Mouse (Mus musculus): ENCODE results near the gene Gm49395. TPM values are rescaled to one million over a fixed set of nuclear protein-coding genes. Genes with fewer than 3 reads are reported as not detected.

Gm49395 gene
- total and polyA plus RNA-seq, 2 experiments from 2014 or later, result 3.4 TPM; not detected in 1

DNA sequence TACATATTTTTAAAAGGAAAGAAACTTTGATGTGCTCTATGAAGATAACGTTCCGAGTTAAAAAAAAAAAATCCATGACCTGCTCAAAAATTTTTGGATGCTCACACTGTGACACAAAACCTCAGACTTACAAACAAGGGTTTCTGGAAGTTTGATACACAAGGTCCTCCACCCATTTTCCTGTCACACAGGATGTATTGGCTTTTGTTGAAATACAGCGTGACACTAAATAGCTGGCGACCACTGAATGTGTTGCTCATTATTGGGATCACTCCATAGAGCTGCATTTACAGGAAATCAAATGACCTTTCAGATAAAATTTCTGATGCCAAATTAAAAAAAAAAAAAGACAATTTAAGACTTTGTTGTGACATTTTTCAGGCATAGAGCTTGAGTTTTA is 23.4 kb upstream of the Gm49395 start:
- Histone ChIP-seq H3K27ac (ENCODE audit: low read depth, low read length) (no peak overlapping the region), H3K9ac (replicated peaks; ENCODE audit: low read length, poor library complexity, severe bottlenecking) (no peak overlapping the region), H3K4me2 (ENCODE audit: low read depth, low read length, poor library complexity, severe bottlenecking) (no peak overlapping the region), H3K4me3 (ENCODE audit: low read depth, low read length) (no peak overlapping the region), H3K36me3 (ENCODE audit: insufficient read depth, low read length) (no peaks in the 10 kb centered on the region), H3K4me1 (ENCODE audit: insufficient read depth, low read length) (no peaks in the 10 kb centered on the region), H3K27me3 (ENCODE audit: insufficient read depth, low read length) (no peaks in the 10 kb centered on the region), H3K9me3 (ENCODE audit: low read length) (no peaks in the 10 kb centered on the region)
- DNase-seq (ENCODE audit: low spot score), result no peak
- ATAC-seq (ENCODE audit: low FRiP score), result no peak
- 89% methylated on average over 4 of the region's 4 CpGs for WGBS
- no peak for TF ChIP-seq CTCF (IDR thresholded peaks at IDR 0.05)

DNA sequence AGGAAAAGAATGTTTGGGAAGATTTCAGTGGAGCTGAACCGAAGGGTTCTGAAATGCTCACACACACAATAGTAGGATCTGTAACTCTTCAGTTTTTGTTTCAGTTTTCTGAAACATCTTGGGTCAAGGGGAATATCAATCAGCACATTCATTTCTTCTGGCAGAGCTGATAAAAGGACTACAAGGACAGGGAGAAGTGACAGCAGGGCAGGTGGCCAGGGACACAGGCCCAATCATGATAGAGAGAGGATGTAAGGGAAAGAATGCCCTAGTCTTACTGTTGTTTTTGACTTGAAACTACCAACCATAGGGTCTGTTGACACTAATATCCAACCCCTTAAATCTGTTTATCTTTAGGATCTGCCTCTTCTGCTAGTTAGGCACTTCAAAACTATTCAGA is 22.8 kb upstream of the Gm49395 start:
- 93% methylated on average over 1 of the region's 1 CpGs for WGBS
- Histone ChIP-seq H3K4me3 (ENCODE audit: low read depth, low read length) (no peak overlapping the region), H3K27ac (ENCODE audit: low read depth, low read length) (no peak overlapping the region), H3K9me3 (ENCODE audit: low read length) (no peaks in the 10 kb centered on the region), H3K9ac (replicated peaks; ENCODE audit: low read length, poor library complexity, severe bottlenecking) (no peak overlapping the region), H3K27me3 (ENCODE audit: insufficient read depth, low read length) (no peaks in the 10 kb centered on the region), H3K4me2 (ENCODE audit: low read depth, low read length, poor library complexity, severe bottlenecking) (no peak overlapping the region), H3K4me1 (ENCODE audit: insufficient read depth, low read length) (no peaks in the 10 kb centered on the region), H3K36me3 (ENCODE audit: insufficient read depth, low read length) (no peaks in the 10 kb centered on the region)
- TF ChIP-seq CTCF (IDR thresholded peaks at IDR 0.05), result no peak
- DNase-seq (ENCODE audit: low spot score) (no peak), ATAC-seq (ENCODE audit: low FRiP score) (no peak)

- Histone ChIP-seq H3K4me2 (ENCODE audit: low read depth, low read length, poor library complexity, severe bottlenecking) (no peak overlapping the region), H3K4me1 (ENCODE audit: insufficient read depth, low read length) (no peaks in the 10 kb centered on the region), H3K9me3 (ENCODE audit: low read length) (no peaks in the 10 kb centered on the region), H3K4me3 (ENCODE audit: low read depth, low read length) (no peak overlapping the region), H3K36me3 (ENCODE audit: insufficient read depth, low read length) (no peaks in the 10 kb centered on the region), H3K27me3 (ENCODE audit: insufficient read depth, low read length) (no peaks in the 10 kb centered on the region), H3K27ac (ENCODE audit: low read depth, low read length) (no peak overlapping the region), H3K9ac (replicated peaks; ENCODE audit: low read length, poor library complexity, severe bottlenecking) (no peak overlapping the region)
- ATAC-seq (ENCODE audit: low FRiP score) (no peak), DNase-seq (ENCODE audit: low spot score) (no peak)
- TF ChIP-seq CTCF (IDR thresholded peaks at IDR 0.05), result no peak
- WGBS, result 62% methylated on average over 5 of the region's 5 CpGs
Observed at GRCm38 (mm10) chr13:115118756-115119155, 17.0 kb upstream of the Gm49395 start.

DNA sequence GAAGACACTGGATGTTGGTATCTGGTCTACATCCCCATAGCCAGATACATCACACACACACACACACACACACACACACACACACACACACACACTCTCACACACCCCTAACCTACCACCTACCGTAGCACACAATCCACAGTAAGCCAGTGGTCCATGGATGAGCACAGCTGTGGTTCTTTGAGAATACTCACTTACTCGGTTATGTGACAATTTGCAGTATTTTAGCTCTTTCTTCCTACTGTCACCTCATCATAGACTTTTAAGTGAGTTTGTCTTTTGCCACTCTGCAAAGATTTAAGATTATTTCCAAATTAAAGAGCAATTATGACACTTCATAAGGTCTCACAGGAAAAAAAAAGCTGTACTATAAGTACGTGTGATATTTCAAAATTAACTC is 16.5 kb upstream of the Gm49395 start:
- Histone ChIP-seq H3K9ac (replicated peaks; ENCODE audit: low read length, poor library complexity, severe bottlenecking) (no peak overlapping the region), H3K4me3 (ENCODE audit: low read depth, low read length) (no peak overlapping the region), H3K4me2 (ENCODE audit: low read depth, low read length, poor library complexity, severe bottlenecking) (no peak overlapping the region), H3K36me3 (ENCODE audit: insufficient read depth, low read length) (no peaks in the 10 kb centered on the region), H3K27me3 (ENCODE audit: insufficient read depth, low read length) (no peaks in the 10 kb centered on the region), H3K27ac (ENCODE audit: low read depth, low read length) (no peak overlapping the region), H3K4me1 (ENCODE audit: insufficient read depth, low read length) (no peaks in the 10 kb centered on the region), H3K9me3 (ENCODE audit: low read length) (no peaks in the 10 kb centered on the region)
- no peak for ATAC-seq (ENCODE audit: low FRiP score)
- 88% methylated on average over 3 of the region's 3 CpGs for WGBS
- TF ChIP-seq CTCF (IDR thresholded peaks at IDR 0.05), result no peak
- DNase-seq (ENCODE audit: low spot score), result no peak

DNA sequence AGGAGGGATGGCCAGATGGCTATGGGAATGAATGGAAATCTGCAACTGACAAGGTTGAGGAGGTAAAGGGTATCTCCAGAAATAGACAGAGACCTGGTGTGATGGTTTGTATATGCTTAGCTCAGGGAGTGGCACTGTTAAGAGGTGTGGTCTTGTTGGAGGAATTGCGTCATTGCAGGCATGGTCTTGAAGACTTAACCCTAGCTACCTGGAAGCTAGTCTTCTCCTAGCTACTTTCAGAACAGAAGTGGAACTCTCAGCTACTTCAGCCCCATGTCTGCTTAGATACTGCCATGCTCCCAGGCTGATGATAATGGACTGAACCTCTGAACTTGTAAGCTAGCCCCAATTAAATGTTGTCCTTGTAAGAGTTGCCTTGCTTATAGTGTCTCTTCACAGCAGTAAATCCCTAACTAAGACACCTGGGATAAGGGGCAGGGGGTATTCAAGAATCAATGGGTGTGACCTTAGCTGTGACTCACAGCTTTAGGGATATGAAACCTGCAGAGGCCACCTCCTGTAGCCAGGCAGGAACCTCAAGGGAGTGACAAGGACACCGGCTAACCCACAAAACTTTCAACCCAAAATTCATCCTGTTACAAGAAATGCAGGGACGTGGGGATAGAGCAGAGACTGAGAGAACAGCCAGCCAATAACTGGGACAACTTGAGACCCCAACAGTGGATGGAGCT is 15.4 kb upstream of the Gm49395 start:
- WGBS, result 89% methylated on average over 3 of the region's 3 CpGs
- Histone ChIP-seq H3K9me3 (ENCODE audit: low read length) (no peaks in the 10 kb centered on the region), H3K27ac (ENCODE audit: low read depth, low read length) (no peak overlapping the region), H3K27me3 (ENCODE audit: insufficient read depth, low read length) (no peaks in the 10 kb centered on the region), H3K4me1 (ENCODE audit: insufficient read depth, low read length) (no peaks in the 10 kb centered on the region), H3K4me2 (ENCODE audit: low read depth, low read length, poor library complexity, severe bottlenecking) (no peak overlapping the region), H3K36me3 (ENCODE audit: insufficient read depth, low read length) (no peaks in the 10 kb centered on the region), H3K9ac (replicated peaks; ENCODE audit: low read length, poor library complexity, severe bottlenecking) (no peak overlapping the region), H3K4me3 (ENCODE audit: low read depth, low read length) (no peak overlapping the region)
- DNase-seq (ENCODE audit: low spot score), result no peak
- ATAC-seq (ENCODE audit: low FRiP score), result no peak
- no peak for TF ChIP-seq CTCF (IDR thresholded peaks at IDR 0.05)

- Histone ChIP-seq H3K27me3 (ENCODE audit: insufficient read depth, low read length) (no peaks in the 10 kb centered on the region), H3K4me2 (ENCODE audit: low read depth, low read length, poor library complexity, severe bottlenecking) (no peak overlapping the region), H3K36me3 (ENCODE audit: insufficient read depth, low read length) (no peaks in the 10 kb centered on the region), H3K9ac (replicated peaks; ENCODE audit: low read length, poor library complexity, severe bottlenecking) (no peak overlapping the region), H3K27ac (ENCODE audit: low read depth, low read length) (no peak overlapping the region), H3K4me1 (ENCODE audit: insufficient read depth, low read length) (no peaks in the 10 kb centered on the region), H3K4me3 (ENCODE audit: low read depth, low read length) (no peak overlapping the region), H3K9me3 (ENCODE audit: low read length) (no peaks in the 10 kb centered on the region)
- DNase-seq (ENCODE audit: low spot score), result no peak
- TF ChIP-seq CTCF (IDR thresholded peaks at IDR 0.05), result no peak
- 79% methylated on average over 4 of the region's 4 CpGs for WGBS
- no peak for ATAC-seq (ENCODE audit: low FRiP score)
Observed at GRCm38 (mm10) chr13:115109628-115110027, 7.9 kb upstream of the Gm49395 start.

Measured in midbrain, postnatal 0 days (tissue).